Mouse (Mus musculus) embryonic facial prominence, embryonic 10.5 days (tissue): ENCODE measurements around the gene Il17rd. TPM values are rescaled to one million over a fixed set of nuclear protein-coding genes. Genes with fewer than 3 reads are reported as not detected.

ENCODE experiments used
- polyA plus RNA-seq: library from polyadenylated mRNA; unstranded; fragments of >200 nt; fragmentation: Nextera tagmentation; extraction: Ambion mirVana; gene quantifications from 2 replicates; pipeline ENCODE4 v1.2.1, GENCODE M21; 2016

The Il17rd gene
- polyA plus RNA-seq, 1 experiment from 2014 or later = 10.1 TPM

Other genes with a start within 250 kb of the Il17rd start
- gene Asb14, start 144.4 kb upstream of the Il17rd start, polyA plus RNA-seq = not detected in 2 replicates
- 31.7 and 33.4 TPM in 2 replicates for gene Appl1, start 67.7 kb upstream of the Il17rd start, polyA plus RNA-seq
- 3.4 and 3.9 TPM in 2 replicates for gene Hesx1, start 44.5 kb upstream of the Il17rd start, polyA plus RNA-seq
- gene Arhgef3, start 76.0 kb downstream of the Il17rd start, polyA plus RNA-seq = 3.8 and 4.0 TPM in 2 replicates